Mouse (Mus musculus) limb, embryonic 10.5 days (tissue): ENCODE data around the gene Catsper4. TPM values are rescaled to one million over a fixed set of nuclear protein-coding genes. Genes with fewer than 3 reads are reported as not detected.

Experiments
- DNase-seq: peaks from one replicate; pipeline ENCODE4 v3.0.0-alpha.2; 2017; ENCODE audit warnings: low spot score
- H3K27ac ChIP-seq: fragments of 300-500 bp; sonication (generic); 2 replicates; pipeline ENCODE4 v1.5.1; 2016; ENCODE audit warnings: mild to moderate bottlenecking
- H3K27me3 ChIP-seq: fragments of 300-500 bp; sonication (generic); 2 replicates; pipeline ENCODE4 v1.6.1; 2016; ENCODE audit warnings: low read depth, mild to moderate bottlenecking; ENCODE audit not compliant: poor library complexity, severe bottlenecking
- H3K36me3 ChIP-seq: fragments of 300-500 bp; sonication (generic); 2 replicates; pipeline ENCODE4 v1.6.1; 2016; ENCODE audit warnings: mild to moderate bottlenecking, moderate library complexity
- H3K4me1 ChIP-seq: fragments of 300-500 bp; sonication (generic); 2 replicates; pipeline ENCODE4 v1.6.1; 2016
- H3K4me3 ChIP-seq: fragments of 300-500 bp; sonication (generic); 2 replicates; pipeline ENCODE4 v1.5.1; 2016; ENCODE audit warnings: mild to moderate bottlenecking, moderate library complexity
- H3K9me3 ChIP-seq: fragments of 300-500 bp; sonication (generic); replicated peaks from 2 replicates; pipeline ENCODE4 v1.6.1; 2016; ENCODE audit warnings: mild to moderate bottlenecking
- WGBS: fragments of 180-500 bp; shearing (Covaris S2); methylation state at CpG from one replicate; pipeline ENCODE4 v1.1.7; 2016; 5-methylcytosine and 5-hydroxymethylcytosine counted together
- polyA plus RNA-seq: library from polyadenylated mRNA; unstranded; fragments of >200 nt; fragmentation: Nextera tagmentation; extraction: Ambion mirVana; gene quantifications from 2 replicates; pipeline ENCODE4 v1.2.1, GENCODE M21; 2016

The Catsper4 gene
- polyA plus RNA-seq, 1 experiment from 2014 or later: not detected

- Histone ChIP-seq H3K27me3 (peaks cover 44% of the 10 kb centered on the region), H3K4me1 (peaks cover 39% of the 10 kb centered on the region), H3K36me3 (peaks cover 14% of the 10 kb centered on the region), H3K27ac (peak within 1 kb of the TSS; percentile 86), H3K4me3 (peak within 1 kb of the TSS; percentile 84), H3K9me3 (no peaks in the 10 kb centered on the region)
- DNase-seq: peak; percentile 99
- WGBS: under 1% methylated on average over 60 of the region's 60 CpGs
Measured at GRCm38 (mm10) chr4:134245148-134245843, 18.1 kb upstream of the Catsper4 start, which contains the start of gene Zfp593. Gene Zfp593 (minus strand): TSS chr4:134245592.

DNA sequence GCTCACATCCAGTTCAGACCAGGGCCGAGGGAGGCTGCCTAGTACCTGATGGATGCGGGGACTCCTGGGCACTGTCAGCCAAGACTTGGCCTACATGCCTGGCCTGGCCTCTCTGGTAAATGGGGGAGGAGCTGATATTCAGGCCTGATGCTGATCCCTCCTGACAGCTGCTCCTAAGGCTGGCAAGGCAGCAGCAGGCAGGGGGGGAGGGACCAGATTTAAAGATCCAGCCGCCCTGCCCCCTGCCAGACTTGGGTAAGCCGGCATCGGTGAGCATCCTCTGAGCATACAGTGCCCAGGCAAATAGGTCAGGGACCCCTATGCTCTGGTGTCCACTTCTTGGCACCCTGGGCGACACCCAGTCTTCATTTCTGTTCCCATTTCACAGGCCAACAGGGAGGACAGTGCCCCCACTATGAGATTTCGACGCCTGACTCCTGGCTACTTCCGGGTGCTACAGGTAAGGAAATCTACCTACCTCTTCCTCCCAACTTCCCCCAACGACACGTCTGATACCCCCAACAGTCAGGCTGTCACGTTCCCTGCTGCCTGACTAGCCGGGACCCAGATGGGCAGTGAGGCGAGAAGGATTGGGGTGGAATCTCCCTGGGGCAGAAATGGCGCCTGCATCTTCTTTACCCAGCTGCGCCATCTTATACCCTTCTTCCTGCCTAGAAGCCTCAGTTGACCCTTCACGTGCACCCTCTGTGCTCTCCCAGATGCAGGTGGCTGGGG, 16.5 kb upstream of the Catsper4 start, which contains the start of gene E130218I03Rik:
TSS of gene E130218I03Rik (plus strand) at position 147 of the 735 bp plus-strand sequence.
- Histone ChIP-seq H3K36me3 (peaks cover 14% of the 10 kb centered on the region), H3K9me3 (no peaks in the 10 kb centered on the region), H3K27me3 (peaks cover 32% of the 10 kb centered on the region), H3K4me1 (peaks cover 27% of the 10 kb centered on the region), H3K4me3 (peak within 1 kb of the TSS; percentile 84), H3K27ac (no peak within 1 kb of the TSS; the same call in 1 of the 2 replicates)
- no peak for DNase-seq
- 94% methylated on average over 17 of the region's 17 CpGs for WGBS

GRCm38 (mm10) chr4:134238686-134239085, 11.5 kb upstream of the Catsper4 start:
- H3K27me3 ChIP-seq: peaks cover 39% of the 10 kb centered on the region
- no peaks in the 10 kb centered on the region for H3K9me3 ChIP-seq
- DNase-seq: no peak
- H3K4me3 ChIP-seq: peak overlapping the region; percentile 40; the same call in 1 of the 2 replicates
- 16% methylated on average over 10 of the region's 10 CpGs for WGBS
- peaks cover 19% of the 10 kb centered on the region for H3K4me1 ChIP-seq
- H3K36me3 ChIP-seq: peaks cover 9% of the 10 kb centered on the region
- H3K27ac ChIP-seq: no peak overlapping the region

DNA sequence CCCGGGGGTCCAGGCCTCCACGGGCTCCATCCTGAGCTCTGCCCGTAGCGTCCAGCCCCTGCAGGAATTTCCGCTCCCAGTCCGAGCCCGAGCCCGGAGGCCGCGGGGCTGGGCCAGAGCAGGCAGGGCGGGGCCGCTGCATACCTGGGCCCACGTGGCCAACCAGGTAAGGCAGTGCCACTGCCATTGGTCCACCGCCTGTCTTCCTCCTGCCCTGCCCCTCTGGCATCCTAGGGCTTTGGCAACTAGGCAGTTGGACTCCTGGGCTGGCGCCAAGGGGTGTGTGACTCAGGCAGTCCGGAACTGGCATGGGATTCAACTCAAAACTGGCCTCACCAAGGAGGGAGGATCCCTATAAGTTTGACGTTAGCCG, 11.1 kb upstream of the Catsper4 start, which contains the start of gene Cnksr1:
TSS of gene Cnksr1 (minus strand) at position 121 of the 373 bp plus-strand sequence.
- Histone ChIP-seq H3K36me3 (peaks cover 4% of the 10 kb centered on the region), H3K4me1 (peaks cover 16% of the 10 kb centered on the region), H3K27me3 (peaks cover 43% of the 10 kb centered on the region), H3K4me3 (peak within 1 kb of the TSS; percentile 40), H3K9me3 (no peaks in the 10 kb centered on the region), H3K27ac (peak within 1 kb of the TSS; percentile 56; the same call in 1 of the 2 replicates)
- 2% methylated on average over 18 of the region's 18 CpGs for WGBS
- peak; percentile 52 for DNase-seq

DNA sequence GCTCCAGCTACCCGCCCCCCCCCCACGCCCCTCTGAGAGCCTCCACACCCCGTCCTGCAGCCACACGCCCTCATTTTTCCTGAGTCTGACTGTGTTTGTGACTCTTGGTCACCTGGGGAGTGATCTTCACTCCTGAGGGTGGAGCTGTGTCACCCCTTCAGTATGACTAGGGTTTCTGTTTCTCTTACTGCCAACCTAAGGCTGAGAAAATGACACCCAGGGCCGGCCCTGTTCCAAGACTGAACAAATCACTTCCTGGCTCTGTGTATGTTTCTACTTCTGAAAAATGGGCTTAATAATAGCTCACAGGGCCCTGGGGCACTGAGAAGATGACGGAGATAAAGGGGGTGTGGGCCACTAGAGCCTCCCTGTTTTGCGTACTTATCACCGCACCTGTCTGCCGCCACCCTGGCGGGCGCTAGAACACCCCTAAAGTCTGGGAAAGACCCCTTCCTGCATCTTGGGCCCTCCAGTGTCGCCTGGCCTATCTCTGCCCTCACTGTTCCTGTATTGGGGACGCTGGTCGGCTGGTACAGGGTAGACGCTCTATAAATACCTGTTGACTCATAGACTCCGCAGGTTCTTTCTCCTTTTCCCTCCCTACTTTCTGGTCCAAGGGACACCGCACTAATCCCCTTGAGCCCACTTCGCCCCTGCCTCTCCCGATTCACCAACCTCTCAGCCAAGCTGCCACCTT, 10.5 kb upstream of the Catsper4 start:
- WGBS: 19% methylated on average over 19 of the region's 19 CpGs
- peaks cover 16% of the 10 kb centered on the region for H3K4me1 ChIP-seq

DNA sequence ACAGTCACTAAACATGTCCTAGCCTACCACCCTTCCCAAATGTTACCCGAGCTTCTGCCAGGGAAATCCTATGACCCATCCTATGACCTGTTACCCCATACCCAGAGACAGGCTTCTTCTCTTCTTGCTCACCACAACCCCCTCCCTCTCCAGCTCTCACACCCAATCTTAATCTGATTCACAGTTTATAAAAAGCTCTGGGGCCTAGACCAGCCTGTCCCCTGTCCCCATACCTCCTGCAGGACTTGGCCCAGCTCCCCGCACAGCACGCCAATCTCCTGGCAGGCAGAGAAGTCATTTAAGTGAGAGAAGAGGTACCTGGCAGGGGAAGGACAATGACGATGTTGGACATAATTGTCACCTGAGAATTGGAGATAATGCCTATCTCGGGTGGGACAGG, 7.7 kb upstream of the Catsper4 start:
- Histone ChIP-seq H3K36me3 (no peaks in the 10 kb centered on the region; the same call in 1 of the 2 replicates), H3K27me3 (peaks cover 50% of the 10 kb centered on the region), H3K4me1 (peaks cover 23% of the 10 kb centered on the region), H3K9me3 (no peaks in the 10 kb centered on the region), H3K4me3 (no peak overlapping the region), H3K27ac (no peak overlapping the region)
- no peak for DNase-seq
- WGBS: 88% methylated on average over 5 of the region's 5 CpGs

More for the DNA sequence above, 10.5 kb upstream of the Catsper4 start:
- Histone ChIP-seq H3K27ac (peak overlapping the region; percentile 56; the same call in 1 of the 2 replicates), H3K27me3 (peaks cover 47% of the 10 kb centered on the region), H3K36me3 (no peaks in the 10 kb centered on the region; the same call in 1 of the 2 replicates), H3K9me3 (no peaks in the 10 kb centered on the region), H3K4me3 (peak overlapping the region; percentile 40)
- DNase-seq: no peak

GRCm38 (mm10) chr4:134230431-134230830, 3.2 kb upstream of the Catsper4 start:
- H3K27ac ChIP-seq: no peak overlapping the region
- 40% methylated on average over 8 of the region's 8 CpGs for WGBS
- H3K9me3 ChIP-seq: no peaks in the 10 kb centered on the region
- DNase-seq: no peak
- peaks cover 13% of the 10 kb centered on the region; the same call in 1 of the 2 replicates for H3K27me3 ChIP-seq
- H3K4me3 ChIP-seq: no peak overlapping the region
- peaks cover 22% of the 10 kb centered on the region for H3K4me1 ChIP-seq
- no peaks in the 10 kb centered on the region for H3K36me3 ChIP-seq

DNA sequence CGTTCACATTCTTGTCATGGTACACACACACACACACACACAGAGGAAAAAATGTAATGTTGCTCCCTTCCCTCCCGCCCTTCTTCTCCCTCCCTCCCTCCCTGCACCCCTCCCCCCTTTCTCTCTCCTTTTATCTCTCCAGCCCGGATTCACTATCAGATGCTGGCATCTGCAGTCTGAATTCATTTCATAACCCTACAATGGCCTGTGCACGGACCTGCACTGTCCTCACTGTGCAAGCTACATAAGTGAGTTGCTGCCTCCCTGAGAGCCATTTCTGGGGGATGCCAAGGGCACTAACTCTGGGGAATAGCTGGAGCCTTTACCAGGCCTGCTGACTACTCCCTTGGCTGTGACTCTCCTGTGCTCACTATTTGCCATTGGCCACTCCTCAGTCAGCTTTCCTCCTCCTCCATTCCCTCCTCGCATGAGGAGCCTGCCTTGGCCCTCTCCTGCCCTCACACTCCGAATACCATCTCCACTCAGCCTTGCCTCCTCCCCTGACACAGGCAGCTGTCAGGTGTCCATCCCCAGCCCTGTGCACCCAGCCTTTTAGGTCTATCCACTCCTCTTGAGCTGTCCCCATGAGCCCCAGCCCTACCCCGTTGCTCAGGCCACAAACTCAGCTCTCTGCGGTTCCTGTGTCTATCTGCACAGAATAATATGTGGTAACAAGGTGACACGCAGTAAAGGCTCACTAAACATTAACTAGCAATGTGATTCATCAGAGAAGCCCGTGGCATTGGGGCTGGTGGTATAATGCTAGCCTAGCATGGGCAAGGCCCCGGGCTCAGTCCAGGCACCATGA, 4.2 kb downstream of the Catsper4 start:
- Histone ChIP-seq H3K27ac (no peak overlapping the region), H3K4me1 (peaks cover 1% of the 10 kb centered on the region; the same call in 1 of the 2 replicates), H3K27me3 (no peaks in the 10 kb centered on the region), H3K9me3 (no peaks in the 10 kb centered on the region), H3K4me3 (no peak overlapping the region), H3K36me3 (no peaks in the 10 kb centered on the region)
- no peak for DNase-seq
- WGBS: 69% methylated on average over 11 of the region's 11 CpGs

GRCm38 (mm10) chr4:134206488-134207053, 20.6 kb downstream of the Catsper4 start:
- Histone ChIP-seq H3K27me3 (0 out of 2 replicates have a peak, but pooled peaks cover 8% of the 10 kb centered on the region), H3K27ac (no peak overlapping the region), H3K9me3 (no peaks in the 10 kb centered on the region), H3K4me1 (0 out of 2 replicates have a peak, but pooled peaks cover 3% of the 10 kb centered on the region), H3K36me3 (no peaks in the 10 kb centered on the region), H3K4me3 (no peak overlapping the region)
- DNase-seq: no peak
- WGBS: 57% methylated on average over 6 of the region's 6 CpGs

DNA sequence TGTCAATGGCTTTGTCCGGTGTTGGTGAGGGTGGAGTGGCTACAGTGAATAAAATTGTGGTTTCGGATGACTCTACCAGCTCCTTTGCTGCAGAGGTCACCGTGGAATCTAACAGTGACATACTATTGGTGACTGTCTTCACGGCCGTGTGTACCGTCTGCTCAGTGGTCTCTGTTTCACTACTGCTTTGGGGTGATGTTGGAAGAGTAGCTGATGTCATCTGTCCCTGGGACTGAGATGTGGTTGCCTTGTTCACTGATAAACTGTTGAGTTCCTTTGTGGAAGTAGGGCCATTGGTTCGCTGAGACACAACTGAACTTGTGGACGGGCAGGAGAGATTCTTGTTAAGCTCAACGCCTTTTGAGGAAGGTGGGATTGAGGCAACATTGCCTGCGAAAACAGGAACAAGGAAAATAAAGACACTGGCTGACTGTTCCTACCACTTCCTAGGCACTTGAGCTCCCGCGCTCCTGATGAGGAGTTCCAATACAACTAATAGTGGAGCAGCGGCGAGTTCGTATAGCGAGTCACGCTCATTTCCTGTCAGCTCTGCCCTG, 23.8 kb downstream of the Catsper4 start:
- 87% methylated on average over 17 of the region's 17 CpGs for WGBS
- H3K27ac ChIP-seq: no peak overlapping the region
- H3K36me3 ChIP-seq: no peaks in the 10 kb centered on the region
- no peak overlapping the region for H3K4me3 ChIP-seq
- DNase-seq: no peak
- H3K4me1 ChIP-seq: 0 out of 2 replicates have a peak, but pooled peaks cover 3% of the 10 kb centered on the region
- 0 out of 2 replicates have a peak, but pooled peaks cover under 1% of the 10 kb centered on the region for H3K27me3 ChIP-seq
- no peaks in the 10 kb centered on the region for H3K9me3 ChIP-seq

DNA sequence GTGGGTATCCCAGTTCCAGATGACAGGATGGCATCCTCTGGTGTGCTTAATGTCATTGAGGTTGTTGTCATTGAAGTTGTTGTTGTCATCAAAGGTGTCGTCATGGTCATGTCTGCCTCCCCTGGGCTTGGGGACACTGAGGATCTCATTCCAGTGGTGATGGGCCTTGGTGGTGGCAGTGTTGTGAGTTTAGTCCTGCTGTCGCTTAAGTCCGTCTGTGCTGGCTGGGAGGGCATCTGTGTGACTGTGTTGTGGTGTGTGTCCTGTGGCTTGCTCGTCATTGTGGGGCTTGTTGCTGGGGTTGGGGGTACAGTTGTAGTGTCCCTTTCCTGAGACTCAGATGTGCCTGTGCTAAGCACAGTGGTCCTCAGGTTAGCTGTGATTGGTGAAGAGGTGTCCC, 24.3 kb downstream of the Catsper4 start, which contains the start of gene Gm7534:
TSS of gene Gm7534 (minus strand) at position 101 of the 400 bp plus-strand sequence.
- H3K27ac ChIP-seq: no peak within 1 kb of the TSS
- no peaks in the 10 kb centered on the region for H3K36me3 ChIP-seq
- no peak within 1 kb of the TSS for H3K4me3 ChIP-seq
- 0 out of 2 replicates have a peak, but pooled peaks cover 3% of the 10 kb centered on the region for H3K4me1 ChIP-seq
- no peaks in the 10 kb centered on the region for H3K27me3 ChIP-seq
- WGBS: 95% methylated on average over 4 of the region's 4 CpGs
- DNase-seq: no peak
- no peaks in the 10 kb centered on the region for H3K9me3 ChIP-seq
